Mouse (Mus musculus) layer of hippocampus, postnatal 10 days (tissue): ENCODE measurements at regions not wholly inside any gene's neighbourhood (a gene's known extent, or its start where the extent isn't known, plus 50 kb on each side); places are given as distances from the start of the nearest gene placed in this dataset.
A peak's percentile ranks its signal among the peaks of the same experiment; 100 is the strongest.

Experiments
- DNase-seq, 2 experiments: peaks; one replicate each; pipeline ENCODE4 v3.0.0; 2021; ENCODE audit warnings: low spot score in 2 of 2

- DNase-seq = no peak
These were observed 51.2 kb upstream of the Suclg2 start for GRCm38 (mm10) chr6:95769808-95770207.

- no peak for DNase-seq
These were observed 83.1 kb upstream of the Suclg2 start for GRCm38 (mm10) chr6:95801651-95802050.

GRCm38 (mm10) chr6:95841502-95841901 is 122.9 kb upstream of the Suclg2 start:
- DNase-seq = no peak

GRCm38 (mm10) chr6:95846536-95846935 is 127.9 kb upstream of the Suclg2 start:
- no peak for DNase-seq

DNA sequence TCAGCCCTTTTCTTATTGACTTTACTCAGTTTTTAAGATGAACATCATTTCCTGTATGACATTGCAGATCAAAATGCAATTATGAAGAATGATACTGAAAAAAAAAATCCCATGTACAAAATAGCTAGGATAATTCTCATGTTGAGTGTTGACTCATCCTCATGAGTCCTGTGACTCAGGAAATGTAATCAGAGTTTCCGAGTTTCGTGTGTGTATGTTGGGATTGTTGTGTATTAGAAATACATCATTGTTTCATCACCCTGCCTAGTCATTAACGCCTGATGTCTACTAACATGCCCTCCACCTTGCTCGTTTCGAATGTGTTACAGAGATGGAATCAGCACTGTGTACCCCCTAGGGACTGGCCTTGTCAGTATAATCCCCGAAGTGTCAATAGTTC is 156.9 kb upstream of the Suclg2 start:
- no peak for DNase-seq

- no peak for DNase-seq
These were observed 157.7 kb upstream of the Suclg2 start for GRCm38 (mm10) chr6:95876320-95876719.

- no peak for DNase-seq
These were observed 168.0 kb upstream of the Suclg2 start for GRCm38 (mm10) chr6:95886645-95887044.

GRCm38 (mm10) chr6:95902551-95902950 is 184.0 kb upstream of the Suclg2 start:
- no peak for DNase-seq

- DNase-seq = peak; percentile 7 to 22
These were observed 185.6 kb upstream of the Suclg2 start for GRCm38 (mm10) chr6:95904085-95904633.

DNA sequence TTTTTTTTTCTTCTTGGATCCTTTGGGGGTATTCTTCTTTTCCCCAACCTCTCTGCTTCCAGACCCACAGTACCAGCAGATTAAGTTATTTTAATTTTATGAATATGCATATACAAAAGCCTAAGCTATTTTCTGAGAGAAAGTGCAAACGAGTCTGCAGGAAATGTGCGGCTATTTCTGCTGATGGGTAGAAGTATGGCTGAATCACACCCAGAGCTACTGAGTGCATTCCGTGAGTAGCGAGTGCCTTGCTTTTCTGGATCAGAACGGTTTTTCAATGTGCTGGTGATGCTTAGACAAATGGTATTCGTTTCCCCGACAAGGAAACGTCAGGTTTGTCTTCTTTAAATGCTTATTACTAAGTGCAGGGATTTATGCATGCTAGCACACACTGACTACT is 186.5 kb upstream of the Suclg2 start:
- DNase-seq = no peak

DNA sequence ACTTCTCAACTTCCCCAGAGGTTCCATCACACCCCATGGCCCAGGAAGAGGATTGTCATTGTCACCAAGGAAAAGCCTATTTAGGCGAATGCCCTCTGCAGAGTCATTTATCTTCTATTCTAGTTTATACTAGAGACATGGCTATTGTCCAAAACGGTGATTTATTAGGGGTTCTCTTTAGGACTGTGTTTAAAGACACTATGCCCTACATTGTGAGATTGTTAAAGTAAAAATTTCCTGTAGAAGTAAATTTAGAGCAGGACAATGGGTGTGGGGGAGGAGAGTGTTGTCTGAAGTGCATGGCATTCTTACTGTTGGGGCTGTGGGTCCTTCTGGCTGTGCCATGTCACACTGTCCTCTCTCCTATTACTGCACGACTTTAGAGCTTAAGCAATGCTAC is 191.2 kb upstream of the Fam19a1 start:
- no peak for DNase-seq

DNA sequence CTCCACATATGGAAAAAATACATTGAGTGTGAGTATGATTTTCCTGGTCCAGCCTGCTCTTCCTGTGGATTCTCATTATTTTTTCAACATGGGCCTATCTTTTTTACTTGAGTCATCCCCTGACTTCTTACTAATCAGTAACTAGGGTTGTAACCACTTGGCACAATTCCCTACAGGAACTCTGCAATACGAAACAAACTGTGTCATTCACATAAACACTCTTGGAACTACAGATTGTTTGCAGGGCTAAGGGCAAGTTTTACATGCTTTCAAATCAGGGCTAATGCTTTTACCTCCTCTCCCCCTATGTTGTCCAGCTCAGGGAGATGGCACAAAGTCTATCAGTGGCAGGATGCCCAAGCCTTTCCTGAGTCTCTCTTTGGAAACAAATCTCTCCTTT is 178.4 kb upstream of the Fam19a1 start:
- DNase-seq = no peak

DNA sequence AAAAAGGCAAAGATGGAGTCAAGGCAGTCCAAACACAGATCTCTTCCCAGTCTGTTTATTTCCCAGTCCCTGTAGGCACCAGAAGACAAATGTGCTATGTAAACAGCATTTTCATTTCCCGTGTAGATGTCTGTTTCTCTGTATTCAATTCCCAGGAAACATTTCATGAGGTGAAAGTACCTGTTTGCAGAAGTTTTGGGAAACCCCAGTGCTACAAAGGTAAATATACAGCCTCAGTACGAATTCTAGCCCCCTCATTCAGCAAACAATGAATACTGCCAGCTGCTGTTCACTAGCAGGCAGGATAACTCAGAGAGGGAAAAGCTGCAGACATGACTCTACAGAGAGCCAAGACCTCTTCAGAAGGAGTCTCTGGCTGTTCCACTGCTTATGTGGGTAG is 176.4 kb upstream of the Fam19a1 start:
- DNase-seq = no peak

GRCm38 (mm10) chr6:95939052-95939451 is 173.9 kb upstream of the Fam19a1 start:
- no peak for DNase-seq

GRCm38 (mm10) chr6:95960745-95961144 is 152.2 kb upstream of the Fam19a1 start:
- no peak for DNase-seq

DNA sequence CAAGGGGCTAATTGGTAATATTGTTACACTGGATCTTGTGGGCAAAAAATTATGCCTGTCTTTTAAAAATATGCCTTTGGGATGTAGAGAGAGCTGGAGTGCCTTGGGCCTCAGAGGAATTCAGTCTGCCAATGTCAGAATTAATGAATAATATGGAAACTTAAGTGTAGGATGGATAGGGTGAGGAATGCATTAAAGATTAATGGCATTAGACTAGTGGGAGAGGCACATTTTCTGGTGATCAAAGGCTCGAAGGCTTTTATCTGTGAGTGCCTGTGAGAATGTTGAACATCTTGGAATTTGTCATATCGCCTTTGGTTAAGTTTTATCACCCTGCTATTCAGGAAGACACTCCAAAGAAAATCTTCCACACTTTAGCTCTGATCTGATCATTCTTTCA is 146.7 kb upstream of the Fam19a1 start:
- no peak for DNase-seq

- DNase-seq = no peak
These were observed 137.0 kb upstream of the Fam19a1 start for GRCm38 (mm10) chr6:95975994-95976393.

DNA sequence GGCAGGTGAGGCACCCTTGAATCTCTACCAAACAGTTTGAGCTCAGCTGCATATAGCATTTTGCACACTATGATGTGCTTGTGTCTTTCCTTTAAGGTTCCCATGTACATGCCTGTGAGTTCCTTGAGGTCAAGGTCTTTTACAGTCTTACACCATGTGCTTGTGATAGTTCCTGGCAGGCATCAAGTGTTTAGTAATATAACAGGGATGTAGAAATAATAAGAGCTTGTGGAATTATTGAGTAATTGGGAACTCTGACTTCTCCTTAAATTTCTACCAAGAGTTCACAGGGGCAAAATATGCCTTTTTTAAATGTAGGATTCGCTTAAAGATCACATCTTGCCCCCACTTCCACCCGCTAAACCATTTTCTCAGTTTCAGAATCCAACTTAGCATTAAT is 115.9 kb upstream of the Fam19a1 start:
- no peak for DNase-seq

GRCm38 (mm10) chr6:95997741-95998140 is 115.2 kb upstream of the Fam19a1 start:
- DNase-seq = no peak

DNA sequence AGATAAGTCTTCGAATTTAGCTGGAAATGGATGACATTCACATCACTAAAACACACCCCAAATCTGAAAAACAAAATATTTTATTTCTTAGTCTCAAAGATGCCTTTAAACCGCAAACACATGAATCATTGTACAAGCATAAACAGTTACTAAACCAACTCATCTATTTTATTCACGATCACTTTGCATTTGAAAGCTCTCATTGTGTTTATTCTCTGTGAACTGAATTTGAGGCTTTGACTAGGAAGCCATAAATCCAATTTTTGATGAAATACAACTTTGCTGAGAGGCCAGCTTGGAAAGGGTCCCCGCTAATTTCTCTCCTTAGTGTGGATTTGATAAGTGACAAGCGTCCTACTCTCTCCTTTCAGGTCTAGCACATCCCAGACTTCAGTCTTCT is 113.5 kb upstream of the Fam19a1 start:
- DNase-seq = no peak

DNA sequence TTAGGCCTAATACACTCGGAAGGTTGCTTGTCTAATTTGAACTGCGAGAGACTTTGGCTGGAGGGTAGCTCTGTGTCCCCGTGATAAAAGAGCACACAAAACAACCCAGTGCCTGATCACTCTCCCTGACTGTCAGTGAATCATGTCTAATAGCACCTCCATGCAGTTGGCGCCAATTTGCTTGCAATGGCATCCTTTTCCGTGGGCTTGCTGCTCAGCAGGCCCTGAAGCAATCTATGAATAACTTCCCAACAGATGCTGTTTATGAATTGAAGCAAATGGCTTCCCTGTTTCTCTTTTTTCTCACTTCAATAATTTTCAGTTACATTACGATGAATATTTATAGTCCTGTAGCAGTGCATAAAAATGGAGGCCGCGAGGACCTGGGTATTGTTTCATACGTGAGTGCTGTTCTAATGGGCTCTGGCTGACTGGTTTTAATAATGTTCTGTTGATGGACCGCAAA is 112.9 kb upstream of the Fam19a1 start:
- DNase-seq = no peak

GRCm38 (mm10) chr6:96011299-96011698 is 101.7 kb upstream of the Fam19a1 start:
- no peak for DNase-seq

- no peak for DNase-seq
These were observed 84.8 kb upstream of the Fam19a1 start for GRCm38 (mm10) chr6:96028022-96028704.
